Mouse (Mus musculus): ENCODE measurements around the gene Tmem45a.

The Tmem45a gene

GRCm38 (mm10) chr16:56795481-56796139 is 90.4 kb downstream of the Tmem45a start, which contains the start of gene Adgrg7:
Gene Adgrg7, minus strand, starts transcription at chr16:56795855.
- DNase-seq, result no peak

GRCm38 (mm10) chr16:56794383-56795144 is 91.4 kb downstream of the Tmem45a start:
- no peak for DNase-seq

GRCm38 (mm10) chr16:56793778-56794177 is 92.2 kb downstream of the Tmem45a start:
- no peak for DNase-seq

GRCm38 (mm10) chr16:56785943-56786342 is 100.0 kb downstream of the Tmem45a start:
- no peak for DNase-seq

GRCm38 (mm10) chr16:56771163-56772105 is 114.5 kb downstream of the Tmem45a start:
- peak; percentile 14 for DNase-seq

Data from cerebellum, adult 11 months (tissue).